Mouse (Mus musculus): Measurements from ENCODE around the gene Kctd11.

DNA sequence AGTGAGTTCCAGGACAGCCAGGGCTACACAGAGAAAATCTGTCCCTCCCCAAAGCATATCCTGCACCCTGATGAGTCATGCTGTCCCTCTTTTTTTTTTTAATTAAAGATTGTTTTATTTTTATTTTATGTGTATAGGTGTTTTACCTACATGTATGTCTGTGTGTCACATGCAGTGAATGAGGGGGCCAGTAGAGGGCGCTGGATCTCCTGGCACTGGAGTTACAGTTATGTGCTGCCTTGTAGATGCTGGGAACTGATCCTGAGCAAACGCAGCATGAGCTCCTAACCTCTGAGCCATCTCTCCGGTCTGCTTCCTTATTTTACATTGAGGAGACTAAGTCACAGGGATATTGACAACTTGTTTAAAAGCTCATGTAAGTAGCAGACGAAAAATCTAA lies 1.9 kb upstream of the Kctd11 start:
- TF ChIP-seq CTCF (IDR thresholded peaks at IDR 0.05; ENCODE audit: low read depth), result peak; percentile 65
- TF ChIP-seq EP300 (optimal IDR thresholded peaks at IDR 0.05), result no peak

Measured in stomach, postnatal 0 days (tissue).